Mouse (Mus musculus) MEL (cell line): ENCODE measurements around the gene Spast. TPM values are rescaled to one million over a fixed set of nuclear protein-coding genes. Genes with fewer than 3 reads are reported as not detected.

Experiments used
- DNase-seq: peaks from one replicate; pipeline ENCODE4 v3.0.0; 2011; ENCODE audit warnings: low read depth, low spot score
- H3K27ac ChIP-seq: 2 replicates; pipeline ENCODE4 v1.5.1; 2012; ENCODE audit warnings: low read depth, mild to moderate bottlenecking, control low read depth, low read length, moderate library complexity; ENCODE audit not compliant: control insufficient read depth
- H3K27me3 ChIP-seq, 2 experiments: fragments of 150-350 bp in 1 of 2; sonication (generic) in 1 of 2; 2 replicates each; pipeline ENCODE4 v1.6.1; 2012; ENCODE audit warnings: low read length in 2 of 2, mild to moderate bottlenecking in 2 of 2, improper control_type of control experiment in 1 of 2, moderate library complexity in 1 of 2; ENCODE audit not compliant: insufficient read depth in 2 of 2, control insufficient read depth in 1 of 2
- H3K36me3 ChIP-seq, 2 experiments: 2 replicates each; pipeline ENCODE4 v1.6.1; 2012 to 2014; ENCODE audit warnings: low read length in 2 of 2, improper control_type of control experiment in 1 of 2, inconsistent platforms in 1 of 2, mild to moderate bottlenecking in 1 of 2; ENCODE audit not compliant: insufficient read depth in 2 of 2, control insufficient read depth in 1 of 2
- H3K4me1 ChIP-seq, 2 experiments: fragments of 150-350 bp in 1 of 2; sonication (generic) in 1 of 2; 2 replicates each; pipeline ENCODE4 v1.6.1; 2012; ENCODE audit warnings: low read length in 2 of 2, improper control_type of control experiment in 1 of 2, mild to moderate bottlenecking in 1 of 2; ENCODE audit not compliant: insufficient read depth in 2 of 2, control insufficient read depth in 1 of 2
- H3K4me3 ChIP-seq, 2 experiments: fragments of 150-350 bp in 1 of 2; sonication (generic) in 1 of 2; 2 replicates each; pipeline ENCODE4 v1.5.1; 2012; ENCODE audit warnings: low read depth in 2 of 2, low read length in 2 of 2, mild to moderate bottlenecking in 2 of 2, moderate library complexity in 2 of 2, control low read depth in 1 of 2, improper control_type of control experiment in 1 of 2; ENCODE audit not compliant: control insufficient read depth in 1 of 2, insufficient read depth in 1 of 2
- H3K79me2 ChIP-seq: 2 replicates; pipeline ENCODE4 v1.6.1; 2012; ENCODE audit warnings: mild to moderate bottlenecking, low read length, moderate library complexity; ENCODE audit not compliant: control insufficient read depth, poor library complexity, insufficient read depth
- H3K9ac ChIP-seq: 2 replicates; pipeline ENCODE4 v1.6.1; 2012; ENCODE audit warnings: low read depth, mild to moderate bottlenecking, control low read depth, low read length, moderate library complexity; ENCODE audit not compliant: control insufficient read depth, poor library complexity, severe bottlenecking
- H3K9me3 ChIP-seq: fragments of 150-350 bp; sonication (generic); replicated peaks from 2 replicates; pipeline ENCODE4 v1.6.1; 2012; ENCODE audit warnings: mild to moderate bottlenecking, low read length, improper control_type of control experiment, moderate library complexity; ENCODE audit not compliant: insufficient read depth
- CHD1 ChIP-seq: IDR thresholded peaks from 2 replicates; pipeline ENCODE4 v1.6.1; 2012; ENCODE audit warnings: low read depth, mild to moderate bottlenecking, inconsistent platforms, low read length, improper control_type of control experiment
- E2F4 ChIP-seq: IDR thresholded peaks from 2 replicates; pipeline ENCODE4 v1.6.1; 2011; ENCODE audit warnings: low read depth, low read length, improper control_type of control experiment, borderline replicate concordance
- EP300 ChIP-seq, 2 experiments: IDR thresholded peaks; 2 replicates each; pipeline ENCODE4 v1.6.1; 2011; ENCODE audit warnings: improper control_type of control experiment in 2 of 2, low read length in 2 of 2, low read depth in 1 of 2, mild to moderate bottlenecking in 1 of 2
- ETS1 ChIP-seq: IDR thresholded peaks from 2 replicates; pipeline ENCODE4 v1.6.1; 2012; ENCODE audit warnings: low read depth, mild to moderate bottlenecking, inconsistent platforms, low read length, improper control_type of control experiment, moderate library complexity
- GATA1 ChIP-seq: IDR thresholded peaks from 2 replicates; pipeline ENCODE4 v1.6.1; 2011; ENCODE audit warnings: low read depth, low read length, improper control_type of control experiment
- HCFC1 ChIP-seq: IDR thresholded peaks from 2 replicates; pipeline ENCODE4 v1.6.1; 2012; ENCODE audit warnings: low read depth, mild to moderate bottlenecking, inconsistent platforms, low read length, improper control_type of control experiment, moderate library complexity
- MAFK ChIP-seq: IDR thresholded peaks from 2 replicates; pipeline ENCODE4 v1.6.1; 2011; ENCODE audit warnings: low read depth, mild to moderate bottlenecking, low read length, improper control_type of control experiment, borderline replicate concordance
- MXI1 ChIP-seq: IDR thresholded peaks from 2 replicates; pipeline ENCODE4 v1.6.1; 2011; ENCODE audit warnings: mild to moderate bottlenecking, low read depth, low read length, improper control_type of control experiment
- MYC ChIP-seq: IDR thresholded peaks from 2 replicates; pipeline ENCODE4 v1.6.1; 2011; ENCODE audit warnings: low read depth, mild to moderate bottlenecking, low read length, improper control_type of control experiment, moderate library complexity
- NELFE ChIP-seq: IDR thresholded peaks from 2 replicates; pipeline ENCODE4 v1.6.1; 2011; ENCODE audit warnings: low read depth, low read length, improper control_type of control experiment
- POLR2AphosphoS2 ChIP-seq: IDR thresholded peaks from 2 replicates; pipeline ENCODE4 v1.6.1; 2011; ENCODE audit warnings: low read length, improper control_type of control experiment
- RAD21 ChIP-seq: IDR thresholded peaks from 2 replicates; pipeline ENCODE4 v1.6.1; 2011; ENCODE audit warnings: mild to moderate bottlenecking, low read depth, low read length, improper control_type of control experiment
- SIN3A ChIP-seq: IDR thresholded peaks from 2 replicates; pipeline ENCODE4 v1.6.1; 2012; ENCODE audit warnings: low read length, improper control_type of control experiment, inconsistent platforms
- SMC3 ChIP-seq: IDR thresholded peaks from 2 replicates; pipeline ENCODE4 v1.6.1; 2011; ENCODE audit warnings: low read depth, low read length, improper control_type of control experiment
- TAL1 ChIP-seq: IDR thresholded peaks from 2 replicates; pipeline ENCODE4 v1.6.1; 2012; ENCODE audit warnings: mild to moderate bottlenecking, inconsistent platforms, low read length, moderate library complexity, mixed read lengths
- TCF12 ChIP-seq: IDR thresholded peaks from 2 replicates; pipeline ENCODE4 v1.6.1; 2014; ENCODE audit warnings: low read depth, mild to moderate bottlenecking, inconsistent platforms, low read length, improper control_type of control experiment, moderate library complexity
- UBTF ChIP-seq: IDR thresholded peaks from 2 replicates; pipeline ENCODE4 v1.6.1; 2012; ENCODE audit warnings: low read depth, mild to moderate bottlenecking, inconsistent platforms, low read length, improper control_type of control experiment, moderate library complexity, borderline replicate concordance; ENCODE audit not compliant: insufficient read depth
- USF1 ChIP-seq: IDR thresholded peaks from 2 replicates; pipeline ENCODE4 v1.6.1; 2014; ENCODE audit warnings: low read depth, mild to moderate bottlenecking, inconsistent platforms, low read length, improper control_type of control experiment, moderate library complexity
- USF2 ChIP-seq, 2 experiments: IDR thresholded peaks; 2 replicates each; pipeline ENCODE4 v1.6.1; 2011 to 2012; ENCODE audit warnings: improper control_type of control experiment in 2 of 2, low read length in 2 of 2, borderline replicate concordance in 1 of 2, inconsistent platforms in 1 of 2, low read depth in 1 of 2, mild to moderate bottlenecking in 1 of 2; ENCODE audit not compliant: insufficient read depth in 1 of 2
- ZNF384 ChIP-seq: IDR thresholded peaks from 2 replicates; pipeline ENCODE4 v1.6.1; 2012; ENCODE audit warnings: low read depth, mild to moderate bottlenecking, inconsistent platforms, low read length, improper control_type of control experiment
- polyA plus RNA-seq, 2 experiments: library from polyadenylated mRNA; stranded (reverse) in 1 of 2; unstranded in 1 of 2; fragments of >175 nt in 1 of 2; fragments of >200 nt in 1 of 2; gene quantifications; 2 replicates each; pipeline versions ENCODE4 v1.2.1 to v1.2.4; 2012; ENCODE audit warnings: low replicate concordance in 2 of 2, low read depth in 1 of 2; ENCODE audit not compliant: insufficient read length in 2 of 2, insufficient read depth in 1 of 2, missing spikeins in 1 of 2
- total RNA-seq: library from RNA; depleted of rRNA; stranded (reverse); fragments of 300-350 nt; gene quantifications from 2 replicates; pipeline ENCODE4 v1.2.3, GENCODE M21; 2012

Spast gene
- total and polyA plus RNA-seq, 3 experiments, result 29.0 to 35.2 TPM; not detected in 1

DNA sequence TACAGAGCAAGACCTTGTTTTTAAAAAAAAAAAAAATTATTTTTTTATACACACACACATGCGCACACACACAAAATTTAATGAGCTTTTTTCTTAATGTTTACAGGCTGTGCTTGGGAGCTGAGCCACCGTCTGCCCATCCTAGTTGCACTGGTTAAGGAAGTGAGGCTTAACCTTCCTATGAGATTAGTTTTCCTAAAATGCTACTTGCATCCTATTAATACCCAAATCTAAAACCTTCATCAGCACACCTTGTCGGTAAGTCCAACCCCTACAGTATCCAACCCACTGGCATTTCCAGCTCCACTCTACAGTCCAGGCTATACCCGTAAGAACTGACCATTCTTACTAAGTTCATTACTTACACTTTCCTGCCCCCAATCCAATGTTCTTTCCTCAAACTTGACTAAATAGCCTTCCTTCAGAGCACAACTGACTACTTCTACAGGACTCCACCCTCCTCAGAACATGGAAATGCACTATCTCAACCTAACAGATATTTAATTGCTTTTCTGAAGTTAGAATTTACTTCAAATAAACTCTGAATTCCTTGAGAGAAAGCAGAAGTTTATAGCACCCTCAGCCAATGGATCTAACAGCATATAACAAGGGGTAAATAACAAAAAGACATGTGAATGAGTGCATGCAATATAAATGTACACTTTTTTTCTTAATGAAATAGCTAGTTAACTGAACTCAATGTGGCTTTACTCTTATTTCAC is 47.0 kb upstream of the Spast start:
- H3K4me3 ChIP-seq, result peak overlapping the region; percentile 14 to 99; a peak in 3 of 4 replicates
- peaks cover 63% of the 10 kb centered on the region for H3K79me2 ChIP-seq
- peak; percentile 82 for DNase-seq
- H3K27ac ChIP-seq, result peak overlapping the region; percentile 64
- peak; percentile 56 for TF ChIP-seq SIN3A
- peak; percentile 66 for TF ChIP-seq GATA1
- 0 out of 2 replicates have a peak, but pooled peaks have one; percentile 26 for TF ChIP-seq ZNF384
- TF ChIP-seq MAFK, result no peak
- TF ChIP-seq USF1, result no peak
- TF ChIP-seq UBTF, result no peak
- TF ChIP-seq EP300 (IDR thresholded peaks at IDR 0.05; ENCODE audit: low read depth in 1 of 2, low read length in 2 of 2), result peak; percentile 59 to 69; a peak in 3 of 4 replicates
- TF ChIP-seq NELFE, result no peak
- peak; percentile 64; the same call in 1 of the 2 replicates for TF ChIP-seq CHD1
- TF ChIP-seq TAL1, result peak; percentile 73
- no peak for TF ChIP-seq SMC3
- no peak for TF ChIP-seq E2F4
- TF ChIP-seq USF2 (IDR thresholded peaks at IDR 0.05; ENCODE audit: borderline replicate concordance in 1 of 2, insufficient read depth in 1 of 2, low read depth in 1 of 2, low read length in 2 of 2), result no peak
- no peak for TF ChIP-seq RAD21
- TF ChIP-seq TCF12, result peak; percentile 55; the same call in 1 of the 2 replicates
- peak; percentile 10; the same call in 1 of the 2 replicates for TF ChIP-seq MXI1
- peak; percentile 38; the same call in 1 of the 2 replicates for TF ChIP-seq ETS1
- TF ChIP-seq MYC, result 0 out of 2 replicates have a peak, but pooled peaks have one; percentile 24
- TF ChIP-seq POLR2AphosphoS2, result no peak
- TF ChIP-seq HCFC1, result no peak
- H3K9ac ChIP-seq, result peak overlapping the region; percentile 58
- no peaks in the 10 kb centered on the region for H3K9me3 ChIP-seq
- no peaks in the 10 kb centered on the region for H3K27me3 ChIP-seq
- H3K4me1 ChIP-seq, result peaks cover 22 to 26% of the 10 kb centered on the region in 2 experiments
- peaks cover 5 to 40% of the 10 kb centered on the region in 2 experiments for H3K36me3 ChIP-seq
